Mouse (Mus musculus): ENCODE measurements around the gene Tsnaxip1.
"Not testable (repeated sequence)": the region's sequence is repeated elsewhere in the genome, so short reads cannot be mapped to it uniquely, and the experiment has no call there.

Gene Tsnaxip1

GRCm38 (mm10) chr8:105819659-105820058 lies 7.9 kb upstream of the Tsnaxip1 start:
- no peak for DNase-seq

GRCm38 (mm10) chr8:105820925-105821324 lies 6.6 kb upstream of the Tsnaxip1 start:
- DNase-seq, result no peak

GRCm38 (mm10) chr8:105825506-105825905 lies 2.0 kb upstream of the Tsnaxip1 start:
- no peak for DNase-seq

GRCm38 (mm10) chr8:105826379-105826778 lies 1.2 kb upstream of the Tsnaxip1 start:
- no peak for DNase-seq

- DNase-seq, result not testable (repeated sequence)
Observed at GRCm38 (mm10) chr8:105833740-105834139, 6.2 kb downstream of the Tsnaxip1 start.

GRCm38 (mm10) chr8:105835318-105835717 lies 7.8 kb downstream of the Tsnaxip1 start:
- peak; percentile 82 for DNase-seq

GRCm38 (mm10) chr8:105836991-105837390 lies 9.5 kb downstream of the Tsnaxip1 start:
- DNase-seq, result peak; percentile 78

GRCm38 (mm10) chr8:105839209-105839608 lies 11.7 kb downstream of the Tsnaxip1 start:
- no peak for DNase-seq

- no peak for DNase-seq
Observed at GRCm38 (mm10) chr8:105846678-105847077, 19.1 kb downstream of the Tsnaxip1 start.

GRCm38 (mm10) chr8:105850014-105850413 lies 22.5 kb downstream of the Tsnaxip1 start:
- no peak for DNase-seq

GRCm38 (mm10) chr8:105850611-105851010 lies 23.1 kb downstream of the Tsnaxip1 start:
- no peak for DNase-seq

- DNase-seq, result peak; percentile 96
Observed at GRCm38 (mm10) chr8:105851651-105852143, 24.2 kb downstream of the Tsnaxip1 start.

- no peak for DNase-seq
Observed at GRCm38 (mm10) chr8:105852146-105852729, 24.7 kb downstream of the Tsnaxip1 start.

- no peak for DNase-seq
Observed at GRCm38 (mm10) chr8:105853178-105853577, 25.6 kb downstream of the Tsnaxip1 start, which contains the start of gene Cenpt. Gene Cenpt (minus strand): TSS chr8:105853278.

- DNase-seq, result no peak
Observed at GRCm38 (mm10) chr8:105854303-105854702, 26.8 kb downstream of the Tsnaxip1 start.

- peak; percentile 97 for DNase-seq
Observed at GRCm38 (mm10) chr8:105854715-105855216, 27.2 kb downstream of the Tsnaxip1 start, which contains the start of gene Thap11. Gene Thap11 (plus strand): TSS chr8:105855132.

- peak; percentile 25 for DNase-seq
Observed at GRCm38 (mm10) chr8:105855248-105856167, 28.0 kb downstream of the Tsnaxip1 start.

GRCm38 (mm10) chr8:105856168-105856835 lies 28.8 kb downstream of the Tsnaxip1 start:
- DNase-seq, result no peak

GRCm38 (mm10) chr8:105858495-105858894 lies 31.0 kb downstream of the Tsnaxip1 start:
- DNase-seq, result no peak

- peak; percentile 40 for DNase-seq
Observed at GRCm38 (mm10) chr8:105859314-105859713, 31.8 kb downstream of the Tsnaxip1 start.

GRCm38 (mm10) chr8:105860143-105860981 lies 32.8 kb downstream of the Tsnaxip1 start, which contains the start of gene Nutf2:
Gene Nutf2 (plus strand): TSS chr8:105860580.
- DNase-seq, result peak; percentile 100

- DNase-seq, result peak; percentile 34
Observed at GRCm38 (mm10) chr8:105861951-105862350, 34.4 kb downstream of the Tsnaxip1 start.
